Mouse (Mus musculus) adrenal gland, adult 8-10 months (tissue): ENCODE measurements around the gene Calm2. TPM values are rescaled to one million over a fixed set of nuclear protein-coding genes. Genes with fewer than 3 reads are reported as not detected.

Experiments
- DNase-seq: peaks from one replicate; pipeline ENCODE4 v3.0.0; 2022
- total RNA-seq, 4 experiments: library from RNA; stranded (reverse); gene quantifications; 2 replicates each; pipeline ENCODE4 v1.2.4; 2022

Gene Calm2
- 100 to 1,000 TPM; 507 to 545 (median 540) TPM for total RNA-seq

DNA sequence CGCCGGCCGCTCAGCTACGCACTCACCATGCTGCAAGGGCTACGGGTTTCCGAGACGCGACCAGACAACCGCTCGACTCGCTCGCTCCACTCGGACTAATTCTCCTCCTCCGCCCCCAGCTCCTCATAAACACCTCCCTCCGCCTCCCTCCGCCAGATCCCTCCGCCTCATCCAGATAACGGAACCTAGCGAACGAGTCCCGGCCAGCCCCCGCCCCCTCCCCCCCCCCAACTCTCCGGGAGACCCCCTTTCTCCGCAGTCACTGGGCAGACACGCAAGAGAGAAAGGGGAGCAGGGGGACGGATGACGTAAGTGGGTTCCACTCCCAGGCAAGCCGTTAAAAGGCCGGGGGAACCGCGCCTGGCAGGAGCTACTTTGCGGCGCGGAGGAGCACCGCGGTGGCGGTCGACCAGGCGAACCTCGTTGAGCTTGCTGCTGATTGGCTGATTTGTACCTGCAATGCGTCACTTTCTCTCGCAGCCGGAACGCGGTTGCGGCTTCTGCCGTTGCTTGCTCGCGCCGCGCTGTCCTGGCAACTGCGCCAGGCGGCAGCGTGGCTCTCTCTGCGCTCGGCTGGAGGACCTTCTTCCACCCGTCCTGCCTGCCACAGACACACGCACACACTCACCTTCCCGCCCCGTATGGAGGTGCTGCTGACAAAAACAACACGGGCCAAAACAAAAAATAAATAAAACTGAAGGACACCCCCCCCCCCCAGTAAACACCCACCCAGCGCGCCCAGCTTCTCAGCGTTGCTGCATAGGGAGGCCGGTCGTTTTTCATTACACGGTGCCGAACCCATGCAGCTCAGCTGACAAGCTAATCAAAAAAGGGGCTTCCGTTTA lies at the start of gene Calm2:
Gene Calm2 (minus strand): TSS at position 169 of the 845 bp plus-strand sequence.
- peak; percentile 96 for DNase-seq

DNA sequence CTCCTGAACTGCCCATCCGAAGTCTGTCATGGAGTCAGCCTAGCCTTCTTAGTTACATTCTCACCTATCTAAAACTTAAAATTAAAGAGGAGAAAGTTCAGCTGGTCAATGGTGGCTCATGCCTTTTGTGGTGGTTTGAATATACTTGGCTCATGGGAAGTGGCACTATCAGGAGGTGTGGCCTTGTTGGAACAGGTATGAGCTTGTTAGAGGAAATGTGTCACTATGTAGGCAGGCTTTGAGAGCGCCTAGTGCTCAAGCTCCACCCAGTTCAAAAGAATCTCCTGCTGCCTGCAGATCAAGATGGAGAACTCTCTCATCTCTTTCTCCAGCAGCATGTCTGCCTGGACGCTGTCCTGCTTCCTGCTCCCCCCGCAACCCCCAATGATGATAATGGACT lies 48.8 kb upstream of the Calm2 start:
- no peak for DNase-seq

DNA sequence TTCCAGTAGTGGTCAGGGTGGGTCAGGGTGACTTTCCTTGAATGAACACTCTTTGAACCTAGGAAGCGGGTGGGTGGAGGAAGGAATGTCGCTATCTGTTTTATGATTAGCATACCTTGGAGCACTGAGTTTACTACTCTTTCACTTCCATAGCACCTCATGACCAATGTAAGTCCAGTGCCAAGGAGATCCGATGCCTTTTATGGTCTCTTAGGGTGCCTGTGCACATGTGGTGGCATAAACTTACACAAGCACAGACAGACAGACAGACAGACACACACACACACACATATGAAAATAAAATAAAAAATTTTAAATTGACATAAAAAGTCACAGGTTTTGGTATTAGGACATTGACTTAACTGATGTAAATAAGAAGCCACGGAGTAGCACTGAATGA lies 47.6 kb upstream of the Calm2 start:
- DNase-seq, result no peak

DNA sequence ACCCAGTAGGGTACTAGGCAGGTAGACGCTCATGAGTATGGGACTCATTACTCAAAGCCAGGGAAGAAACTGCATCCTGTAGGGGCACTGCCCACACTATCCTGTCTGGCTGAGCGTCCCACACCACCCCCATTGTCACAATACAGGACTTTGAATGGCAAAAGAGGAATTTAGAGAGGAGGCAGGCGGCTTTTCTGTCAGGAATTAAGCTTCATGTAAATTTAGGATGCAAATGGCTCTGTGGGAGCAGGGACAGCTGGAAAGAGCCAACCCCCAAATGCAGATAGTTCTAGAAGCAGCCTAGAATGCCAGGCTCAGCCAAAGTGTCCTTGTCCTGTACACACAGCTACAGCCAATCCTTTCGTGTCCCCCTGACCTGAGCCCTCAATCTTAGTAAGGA lies 45.6 kb upstream of the Calm2 start:
- no peak for DNase-seq

DNA sequence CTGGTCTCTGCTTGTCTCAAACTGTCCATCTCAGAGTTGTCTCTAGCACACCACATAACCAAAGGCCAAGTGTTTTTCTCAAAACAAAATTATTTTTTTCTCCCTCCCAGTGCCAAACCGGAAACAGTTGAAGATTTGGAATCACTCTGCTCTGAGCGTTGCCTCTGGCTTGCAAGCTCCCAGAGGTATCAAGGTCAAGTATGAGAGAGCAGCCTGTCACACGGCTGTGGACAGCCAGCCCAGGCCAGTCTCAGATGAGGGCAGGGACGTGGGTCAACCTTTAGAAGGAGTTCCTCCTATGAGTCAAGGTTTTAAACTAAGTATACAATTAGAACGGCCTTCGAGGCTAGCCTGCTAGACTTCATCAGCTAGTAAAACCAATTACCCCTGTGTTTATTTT lies 43.6 kb upstream of the Calm2 start:
- DNase-seq, result peak; percentile 56

DNA sequence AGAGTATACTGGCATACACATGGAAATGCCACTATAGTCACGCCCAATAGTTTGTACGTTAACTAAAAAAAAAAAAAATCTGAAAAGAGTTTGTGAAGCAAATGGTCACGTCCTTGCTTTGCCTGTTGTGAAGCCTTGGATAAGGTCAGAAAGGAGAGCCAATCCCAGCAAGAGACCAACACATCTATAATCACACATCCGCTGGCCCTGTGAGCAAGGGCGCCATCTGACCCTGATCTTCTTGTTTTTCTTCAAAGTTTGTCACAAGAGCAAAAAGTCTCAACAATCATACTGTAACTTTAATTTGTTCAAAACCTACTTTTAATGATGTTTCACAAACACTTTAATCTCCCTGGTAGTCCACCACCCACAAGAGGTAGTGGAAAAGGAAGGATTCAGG lies 39.0 kb upstream of the Calm2 start:
- peak; percentile 48 for DNase-seq

DNA sequence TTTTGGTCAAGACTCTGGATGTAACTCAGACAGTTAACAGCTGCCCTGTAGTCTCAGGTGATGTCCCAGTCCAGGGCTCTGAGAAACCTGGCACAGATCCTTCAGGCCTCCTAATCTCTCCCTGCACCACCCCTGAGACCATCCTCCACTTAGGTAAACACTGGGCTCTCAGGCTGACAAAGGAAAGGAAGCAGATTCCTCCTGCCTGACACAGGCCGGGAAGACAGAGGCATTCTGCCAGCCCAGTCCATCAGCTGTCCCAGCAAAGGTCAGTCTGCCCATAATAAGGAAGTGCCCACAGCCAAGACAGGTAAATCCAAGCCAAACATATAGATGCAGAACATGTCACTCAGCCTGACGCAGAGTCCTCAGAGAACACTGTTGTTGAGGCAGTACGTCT lies 36.1 kb upstream of the Calm2 start:
- no peak for DNase-seq

DNA sequence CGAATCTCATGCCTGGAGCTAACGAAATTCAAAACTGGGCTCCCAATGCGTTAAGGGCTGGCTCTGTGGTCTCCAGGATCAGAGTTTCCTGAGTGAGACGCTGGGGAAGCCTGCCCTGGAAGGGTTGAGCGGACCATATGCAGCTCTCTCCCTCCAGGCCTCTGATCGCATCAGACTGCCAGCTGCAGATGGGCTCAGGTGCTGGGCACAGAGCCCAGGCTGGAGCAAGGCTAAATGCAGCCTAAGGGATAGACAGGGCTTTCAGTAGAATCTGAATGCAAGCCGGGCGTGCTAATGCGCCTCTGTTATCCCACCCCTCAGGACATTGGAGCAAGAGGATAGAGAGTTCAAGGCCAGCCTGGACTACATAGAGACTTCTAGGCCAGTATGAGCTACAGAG lies 31.8 kb upstream of the Calm2 start:
- DNase-seq, result no peak

DNA sequence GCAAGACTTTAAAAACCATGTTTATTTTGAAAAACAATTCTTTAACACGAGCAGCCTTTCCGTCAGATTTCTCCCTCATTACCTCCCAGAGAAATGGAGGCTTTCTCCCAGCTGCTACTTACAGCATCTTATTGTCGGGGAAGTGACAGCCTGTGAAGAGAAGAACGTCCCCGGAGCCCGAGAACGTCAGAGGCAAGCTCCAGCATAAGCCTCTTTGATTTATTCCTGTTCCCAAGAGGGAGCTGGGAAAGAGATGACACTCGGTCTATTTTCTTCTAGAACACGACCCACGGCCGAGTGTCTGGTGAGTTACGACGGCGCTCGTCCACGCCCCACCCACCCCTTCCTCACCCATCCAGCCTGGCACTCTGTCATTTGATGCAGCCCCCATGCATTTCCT lies 30.9 kb upstream of the Calm2 start:
- DNase-seq, result no peak

DNA sequence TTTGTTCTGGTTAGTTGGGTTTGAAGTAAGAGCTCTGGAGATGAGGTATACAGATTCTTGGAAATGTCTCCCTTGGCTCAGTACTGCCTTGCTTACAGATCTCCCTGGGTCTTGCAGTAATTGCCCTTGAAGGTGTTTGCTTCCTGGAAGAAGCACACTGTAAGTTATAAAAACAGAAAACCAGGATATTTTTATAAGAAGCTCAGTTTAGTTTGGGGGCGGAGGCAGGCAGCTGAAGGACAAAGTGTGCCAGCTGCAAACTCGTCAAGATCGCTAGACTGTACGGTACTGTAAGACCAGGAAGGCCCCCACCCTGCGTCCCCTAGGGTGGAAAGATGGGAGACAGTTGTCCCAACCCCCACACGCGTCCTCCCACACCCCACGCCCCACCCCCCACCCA lies 28.6 kb upstream of the Calm2 start:
- DNase-seq, result no peak

DNA sequence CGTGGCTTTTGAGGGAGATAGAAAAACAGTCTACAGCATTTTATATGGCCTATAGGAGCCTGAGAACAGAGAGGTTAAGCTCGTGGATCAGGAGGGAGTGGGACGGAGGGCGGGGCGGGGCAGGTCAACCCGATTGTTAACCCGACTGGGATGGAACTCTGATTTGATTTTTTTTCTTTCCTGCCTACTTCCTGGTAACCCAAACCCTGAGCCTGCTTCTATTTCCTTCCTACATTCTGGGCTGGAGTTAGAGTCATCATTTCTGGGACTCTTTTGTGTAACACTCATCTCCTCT lies 27.7 kb upstream of the Calm2 start:
- DNase-seq, result no peak

DNA sequence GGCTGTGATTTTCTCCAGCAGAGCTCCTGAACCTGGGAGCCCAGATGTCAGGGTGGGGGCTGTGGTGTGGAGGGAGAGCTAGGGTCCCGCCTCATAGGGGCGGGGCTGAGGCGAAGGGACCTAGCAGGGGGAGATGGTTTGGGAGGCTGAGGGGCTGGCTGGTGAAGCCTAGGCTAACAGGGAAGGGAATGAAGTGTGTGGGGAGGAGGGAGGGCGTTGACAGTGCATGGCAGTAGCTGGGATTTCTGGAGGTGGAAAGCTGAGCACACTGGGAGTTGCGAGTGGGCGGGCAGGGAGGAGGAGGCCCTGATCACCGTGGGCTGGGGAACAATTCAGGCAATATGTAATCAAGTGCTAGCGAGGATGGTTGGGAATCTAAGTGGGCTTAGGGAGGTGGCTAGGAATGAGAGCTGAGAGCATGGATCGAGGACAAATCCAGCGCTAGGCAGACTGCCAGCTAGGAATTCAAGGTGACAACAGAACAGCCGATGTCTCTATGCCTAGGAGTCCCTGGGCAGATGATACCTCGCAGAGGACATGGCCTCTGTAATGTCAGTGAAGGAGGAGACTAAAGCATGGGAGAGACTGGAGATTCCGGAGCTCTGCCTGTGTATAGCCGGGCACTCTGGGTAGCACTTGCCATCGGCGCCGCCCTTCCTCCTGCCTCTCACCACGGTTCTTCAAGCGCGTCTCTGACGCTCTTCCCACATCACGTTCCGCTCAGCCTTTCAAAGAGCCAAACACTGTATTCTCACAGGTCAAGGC lies 27.2 kb upstream of the Calm2 start:
- DNase-seq, result peak; percentile 49

DNA sequence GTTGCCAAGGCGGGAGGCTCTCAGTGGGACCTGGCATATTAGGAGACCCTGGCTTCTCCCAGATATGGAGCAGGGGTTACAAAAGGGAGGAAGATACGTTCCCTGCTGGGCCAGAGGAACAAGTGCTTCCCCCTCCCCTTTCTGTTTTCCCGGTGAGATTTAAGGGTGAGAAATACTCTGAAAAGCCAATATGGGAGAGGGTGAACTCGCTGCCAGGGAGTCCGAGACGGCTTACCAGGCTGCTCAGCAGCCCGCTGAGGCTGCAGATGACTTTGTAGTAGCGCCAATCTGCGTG lies 26.7 kb upstream of the Calm2 start:
- no peak for DNase-seq

DNA sequence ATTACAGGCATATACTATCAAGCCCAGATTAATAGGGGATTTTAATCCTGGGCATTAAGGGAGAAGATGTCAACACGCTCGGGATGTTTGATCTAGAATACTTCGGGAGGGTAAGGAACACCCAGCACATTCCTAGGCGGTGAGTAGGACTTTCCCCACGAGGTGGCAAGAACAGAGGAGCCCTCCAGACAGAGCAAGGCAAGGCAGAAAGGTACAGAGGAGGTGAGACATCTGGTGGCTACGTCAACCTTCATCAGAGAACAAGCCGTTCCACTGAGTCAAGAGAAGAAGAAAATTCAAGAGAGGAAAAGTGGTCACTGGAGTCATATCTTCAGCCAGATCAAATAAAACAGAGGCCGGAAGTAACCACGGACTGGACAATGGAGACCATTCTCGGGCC lies 26.1 kb upstream of the Calm2 start:
- no peak for DNase-seq

DNA sequence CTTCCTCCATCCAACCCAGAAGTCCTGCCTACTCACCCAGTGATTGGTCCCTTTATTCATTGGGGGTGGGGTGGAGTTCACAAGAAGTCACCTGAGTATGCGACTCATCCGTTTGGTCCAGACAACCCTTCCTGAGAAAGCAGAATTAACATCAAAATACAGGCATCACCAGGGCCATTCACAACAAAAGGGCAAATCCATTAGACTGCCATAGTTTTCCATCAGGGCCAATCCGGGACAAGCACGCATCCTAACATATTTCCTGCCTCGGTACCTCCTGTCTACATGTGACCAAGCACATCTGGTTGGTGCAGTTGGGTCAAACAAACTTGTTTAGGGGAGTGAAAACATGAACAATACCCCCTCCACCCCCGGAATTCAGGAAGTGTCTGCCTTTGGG lies 24.9 kb upstream of the Calm2 start:
- no peak for DNase-seq

DNA sequence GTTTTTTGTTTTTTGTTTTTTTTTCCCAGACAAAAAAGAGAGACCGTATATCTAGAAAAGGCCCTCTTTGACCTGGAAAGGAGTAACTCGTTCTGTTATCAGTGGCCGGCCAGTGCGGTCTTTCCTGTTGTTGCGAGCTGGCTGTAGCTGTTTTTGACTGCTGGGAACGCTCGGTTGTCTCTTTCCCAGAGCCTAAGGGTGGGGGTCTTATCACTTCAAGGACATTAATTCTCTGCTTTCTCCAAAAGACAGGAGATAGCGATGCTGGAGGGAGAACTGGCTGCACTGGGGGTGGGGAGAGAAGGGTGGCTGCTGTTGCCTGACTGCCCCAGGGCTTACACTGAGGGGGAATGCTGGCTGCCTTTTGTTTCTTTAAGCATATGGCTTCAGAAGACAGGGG lies 24.1 kb upstream of the Calm2 start:
- DNase-seq, result no peak

DNA sequence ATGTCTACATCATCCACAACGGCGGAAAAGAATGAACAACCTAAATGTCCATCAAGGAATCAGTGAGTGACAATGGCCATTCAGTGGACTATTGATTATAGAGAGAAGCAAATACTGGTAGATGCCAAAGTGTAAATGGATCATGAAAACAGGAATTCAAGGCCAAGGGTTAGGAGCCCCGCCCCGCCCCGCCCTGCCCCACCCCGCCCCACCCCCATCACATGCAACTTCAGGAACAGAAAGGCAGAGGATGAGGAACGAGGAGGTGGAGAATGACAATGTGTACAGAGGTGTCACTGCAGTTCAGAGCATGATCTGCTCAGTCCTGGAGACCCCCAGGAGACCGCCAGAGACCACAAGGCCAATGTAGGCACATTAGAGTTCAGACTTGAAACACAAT lies 23.5 kb upstream of the Calm2 start:
- no peak for DNase-seq

DNA sequence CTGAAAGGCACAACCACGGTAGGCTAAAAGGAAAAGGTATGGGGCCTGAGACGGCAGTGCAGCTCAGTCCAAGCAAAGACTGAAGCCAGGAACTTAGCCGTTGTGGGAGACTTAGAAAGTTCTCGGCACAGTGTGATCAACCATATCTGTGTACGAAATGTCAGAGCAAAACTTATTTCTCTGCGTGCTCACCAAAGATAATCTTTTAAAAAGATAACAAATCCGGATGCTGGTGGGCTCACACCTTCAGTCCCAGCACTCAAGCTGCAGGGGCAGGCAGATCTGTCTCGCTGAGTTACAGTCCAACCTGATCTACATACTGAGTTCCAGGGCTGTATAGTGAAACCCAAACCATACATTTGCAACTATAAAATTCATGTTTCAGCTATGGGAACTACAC lies 22.7 kb upstream of the Calm2 start:
- no peak for DNase-seq

DNA sequence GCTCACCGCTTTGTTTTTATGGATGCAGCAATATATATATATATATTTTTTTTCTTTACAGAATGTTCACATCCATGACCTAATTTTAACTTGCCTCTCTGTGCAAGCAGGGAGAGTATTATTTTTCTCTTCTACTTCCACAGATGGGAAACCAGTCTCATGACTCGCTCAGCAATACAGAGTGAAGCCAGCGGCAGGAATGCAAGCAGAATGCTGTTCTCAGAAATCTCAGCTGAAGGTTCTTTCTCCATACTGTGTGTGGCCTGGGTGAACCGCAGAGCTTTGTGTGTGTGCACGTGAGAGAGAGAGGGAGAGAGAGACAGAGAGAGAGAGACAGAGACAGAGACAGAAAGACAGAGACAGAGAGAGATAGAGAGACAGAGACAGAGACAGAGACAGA lies 21.9 kb upstream of the Calm2 start:
- DNase-seq, result no peak

DNA sequence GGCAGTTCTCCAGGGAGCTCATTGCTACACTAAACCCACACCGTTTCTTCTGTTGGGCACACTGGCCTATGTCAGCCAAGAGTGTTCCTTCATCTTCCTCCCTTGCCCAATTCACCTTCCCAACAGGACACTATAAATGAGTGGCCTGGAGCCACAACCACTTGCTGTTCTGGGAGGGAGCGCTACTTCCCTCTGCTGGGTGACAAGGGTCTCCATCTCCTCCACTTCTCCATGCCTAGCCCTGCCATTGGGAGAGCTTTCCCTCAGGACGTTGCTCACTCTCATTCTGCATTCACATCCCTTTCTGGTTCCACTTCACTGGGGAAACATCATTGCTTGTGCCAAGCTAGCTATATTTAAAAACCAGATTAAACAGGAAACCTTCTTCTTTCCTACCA lies 14.8 kb upstream of the Calm2 start:
- DNase-seq, result no peak

DNA sequence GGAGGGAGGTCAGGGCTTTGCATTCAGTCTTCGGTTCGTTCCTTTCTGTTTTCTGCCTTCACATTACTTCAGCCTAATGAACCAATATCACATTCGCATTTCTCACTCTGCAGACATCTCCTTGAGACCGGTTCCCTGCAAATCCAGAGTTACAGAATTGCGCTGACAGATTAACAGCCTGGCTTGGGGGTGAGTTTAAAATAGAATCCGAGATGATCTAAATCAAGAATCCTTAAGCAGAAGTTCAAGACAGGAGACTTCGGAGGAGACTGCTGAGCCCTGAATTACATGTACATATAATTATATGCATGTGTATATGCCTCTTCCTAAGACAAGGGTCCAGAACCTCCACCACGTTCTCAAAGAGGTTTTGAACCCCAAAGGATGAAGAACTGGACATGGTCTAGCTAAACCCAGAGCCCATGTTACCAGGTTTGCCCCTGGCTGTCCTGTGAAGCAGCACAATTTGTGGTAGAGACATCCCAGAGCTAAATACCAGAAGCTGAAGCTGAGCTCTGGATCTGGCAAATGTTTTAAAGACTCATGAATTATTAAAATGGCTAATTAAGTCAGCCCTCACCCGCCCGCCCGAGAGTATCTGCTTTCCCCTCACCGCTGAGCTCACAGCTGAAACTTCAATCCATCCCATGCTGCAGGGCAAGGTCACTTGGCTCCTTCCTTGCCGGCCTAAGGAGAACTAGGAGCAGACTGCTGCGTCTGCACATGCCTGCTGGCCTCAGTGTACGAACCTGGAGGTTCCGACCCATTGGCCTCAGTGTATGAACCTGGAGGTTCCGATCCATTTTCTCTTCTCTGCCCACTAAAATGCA lies 14.1 kb upstream of the Calm2 start:
- no peak for DNase-seq

DNA sequence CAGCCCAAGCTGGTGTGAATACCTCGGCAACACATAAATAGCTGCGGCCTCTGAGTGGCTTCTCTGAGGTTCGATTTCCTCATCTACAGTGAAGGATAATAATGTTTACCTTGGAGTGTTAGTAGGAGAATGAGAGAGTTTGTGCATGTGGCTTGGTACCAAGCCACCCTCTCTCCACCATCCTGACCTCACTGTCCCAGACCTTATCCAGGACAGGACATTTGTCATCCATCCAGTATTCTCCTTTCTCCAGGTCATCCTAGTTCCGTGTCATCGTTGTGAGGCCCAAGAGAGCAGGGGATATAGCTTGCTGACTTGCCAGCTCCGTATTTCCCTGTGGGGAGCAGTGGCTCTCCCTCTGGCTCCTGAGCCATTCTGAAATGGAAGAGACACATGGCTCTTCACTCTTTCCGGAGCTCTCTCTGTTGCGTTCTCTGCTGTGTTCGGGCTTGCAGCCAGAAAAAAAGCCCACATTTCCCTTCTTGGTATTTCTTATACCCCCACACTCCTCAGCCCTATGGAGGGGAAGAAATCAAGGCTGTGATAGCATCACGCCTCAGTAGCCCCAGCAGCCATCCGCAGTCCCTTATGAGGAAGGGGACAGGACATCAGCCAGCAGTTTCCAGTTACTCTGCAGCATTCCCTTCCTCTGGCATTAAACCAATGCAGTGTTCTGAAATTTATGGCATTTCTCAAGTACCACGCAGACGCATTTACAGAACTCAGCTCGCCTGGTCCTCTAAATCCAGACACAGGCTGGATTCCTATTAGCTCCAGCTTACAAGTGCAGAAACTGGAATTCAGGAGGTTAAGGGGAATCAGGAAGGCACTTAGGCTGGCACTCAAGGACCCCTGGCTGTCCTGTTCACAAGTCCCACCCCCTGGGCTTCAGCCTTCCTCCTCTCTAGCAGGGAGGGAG lies 13.3 kb upstream of the Calm2 start:
- no peak for DNase-seq
